Mouse (Mus musculus): ENCODE measurements at regions not wholly inside any gene's neighbourhood (a gene's known extent, or its start where the extent isn't known, plus 50 kb on each side); places are given as distances from the start of the nearest gene placed in this dataset.
A peak's percentile ranks its signal among the peaks of the same experiment; 100 is the strongest.

DNA sequence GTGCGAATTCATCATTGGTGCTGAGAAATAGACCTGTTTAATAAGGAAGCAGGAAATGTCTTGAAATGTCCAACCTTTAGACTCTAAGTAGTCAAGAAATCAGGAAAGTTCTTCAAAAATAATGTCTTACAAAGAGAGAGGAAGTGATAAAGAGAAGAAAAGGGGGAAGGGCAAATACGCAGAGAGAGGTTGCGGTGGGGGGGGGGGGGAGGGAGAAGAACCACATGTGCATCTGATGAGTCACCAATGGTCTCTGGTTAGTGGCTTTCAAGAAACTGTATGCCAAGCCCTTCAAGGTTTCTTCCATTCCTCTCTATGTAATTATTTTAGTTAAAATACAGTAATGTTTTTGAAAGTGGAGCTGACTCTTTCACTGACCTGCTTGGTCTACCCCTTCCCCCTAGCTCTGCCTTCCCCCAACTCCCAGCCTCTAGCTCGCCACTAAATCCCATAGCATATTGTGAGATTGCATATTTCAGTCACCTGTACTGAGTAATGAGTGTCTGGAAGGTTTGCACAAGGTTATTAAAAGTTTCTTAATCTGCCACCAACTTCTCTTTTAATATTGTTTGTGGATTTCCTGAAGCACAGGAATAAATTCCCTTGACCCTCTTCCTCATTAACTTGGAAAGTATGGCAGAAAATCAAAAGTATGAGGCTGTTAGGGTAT lies 70.8 kb upstream of the Tle4 start:
- DNase-seq: no peak

DNA sequence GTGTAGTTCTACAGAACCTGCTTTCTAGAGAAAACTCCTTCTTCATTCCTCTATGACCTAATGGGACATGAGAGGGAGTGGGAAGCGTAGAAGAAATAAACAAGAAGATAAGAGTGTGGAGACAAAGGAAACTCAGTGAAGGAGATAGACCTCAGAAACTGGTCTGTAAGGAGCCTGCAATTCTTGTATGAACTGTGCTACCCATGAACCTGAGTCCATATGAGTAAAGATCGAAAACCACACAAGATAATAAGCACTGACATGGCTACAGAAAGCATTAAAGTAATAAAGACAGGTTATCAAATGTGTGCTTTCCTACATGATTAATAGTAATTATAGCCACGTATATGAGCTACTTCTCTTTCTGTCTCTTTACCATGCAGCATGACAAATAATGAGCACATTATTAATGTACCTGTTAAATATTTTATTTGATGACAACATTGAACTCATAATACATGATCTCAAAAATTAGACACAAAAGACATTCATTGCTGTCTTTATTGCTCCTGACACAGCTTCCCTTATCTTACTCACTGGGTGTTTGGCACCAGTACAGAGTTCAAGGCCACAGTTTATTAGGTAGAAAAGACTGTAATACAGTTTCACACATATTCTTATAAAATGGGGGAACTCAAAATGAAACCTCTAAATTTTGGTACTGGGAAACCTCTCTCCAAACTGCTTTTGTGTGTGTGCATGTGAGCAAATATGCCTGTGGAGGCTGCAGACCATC lies 67.0 kb upstream of the Tle4 start:
- no peak for DNase-seq

DNA sequence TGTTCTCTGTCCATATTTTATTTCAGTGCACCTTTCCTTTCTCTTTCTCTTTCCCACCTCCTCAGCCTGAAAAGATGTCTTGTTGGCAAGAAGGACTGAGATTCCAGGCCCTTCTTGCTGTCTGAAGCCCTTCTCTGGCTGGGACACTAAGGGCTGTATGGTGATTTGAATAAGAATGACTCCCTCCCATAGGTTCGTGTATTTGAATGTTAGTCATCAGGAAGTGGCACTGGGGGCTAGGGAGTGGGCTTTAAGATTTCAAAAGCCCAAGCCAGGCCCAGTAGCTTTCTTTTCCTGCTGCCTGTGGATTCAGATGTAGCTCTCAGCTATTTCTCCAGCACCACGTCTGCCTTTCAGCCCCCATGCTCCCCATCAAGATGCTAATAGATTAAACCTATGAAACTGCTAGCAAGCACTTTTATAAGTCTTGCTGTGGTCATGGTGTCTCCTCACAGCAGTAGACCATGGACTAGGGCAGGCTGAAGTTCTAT lies 66.3 kb upstream of the Tle4 start:
- no peak for DNase-seq

DNA sequence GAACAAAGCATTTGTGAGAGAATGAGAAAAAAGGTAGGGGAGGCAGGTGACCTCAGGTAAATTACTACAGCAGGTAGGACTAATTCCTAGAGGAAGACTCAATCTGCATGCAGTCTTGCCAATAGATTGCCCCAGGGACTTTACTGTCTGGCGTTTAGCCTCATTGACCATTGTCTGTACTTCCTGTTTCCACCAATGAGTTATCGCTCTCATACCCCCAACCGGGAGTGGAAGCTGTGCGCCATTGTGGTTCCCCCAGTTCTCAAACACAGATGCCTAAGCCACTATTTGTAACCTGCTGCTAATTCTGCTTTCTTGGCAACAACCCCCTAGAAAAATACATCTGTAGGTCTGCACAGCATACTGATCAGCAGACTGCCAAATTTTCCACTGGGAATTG lies 65.5 kb upstream of the Tle4 start:
- DNase-seq: no peak

DNA sequence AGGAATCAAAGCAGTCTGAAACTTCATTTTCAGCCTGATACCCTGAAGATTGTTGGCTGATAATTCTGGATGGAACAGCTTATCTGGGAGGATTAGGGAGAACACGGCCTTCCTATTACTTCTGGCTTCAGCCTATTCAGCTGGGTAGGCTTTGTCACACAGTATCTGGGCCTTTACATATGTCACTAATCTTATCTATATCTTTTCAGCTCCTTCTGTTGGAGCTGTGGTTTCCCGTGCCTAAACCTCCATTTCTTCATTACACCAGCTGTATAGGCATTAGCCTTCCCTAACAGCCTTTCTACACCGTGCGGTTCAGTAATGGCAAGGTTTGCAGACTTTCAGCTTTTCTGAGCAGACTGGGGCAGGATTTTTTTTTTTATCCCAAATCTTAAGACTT lies 61.9 kb upstream of the Tle4 start:
- DNase-seq: no peak

DNA sequence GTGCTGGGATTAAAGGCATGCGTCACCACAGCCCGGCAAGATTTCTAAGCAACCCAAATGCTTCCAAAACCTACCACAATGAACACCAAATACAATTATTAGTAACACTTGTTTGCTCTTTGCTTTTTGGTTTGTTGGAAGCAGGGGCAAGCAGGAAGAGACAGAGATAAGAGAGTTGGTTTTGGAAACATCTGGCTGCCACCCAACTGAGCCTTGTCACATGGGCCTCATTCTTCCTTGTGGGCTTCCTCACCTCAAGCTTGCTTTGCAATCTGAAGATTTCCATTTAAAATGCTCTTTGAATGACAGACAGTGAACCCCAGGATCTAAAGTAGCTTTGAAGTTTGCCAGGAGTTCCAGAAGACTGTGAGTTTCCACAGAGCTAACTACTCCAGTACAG lies 60.6 kb upstream of the Tle4 start:
- DNase-seq: no peak

DNA sequence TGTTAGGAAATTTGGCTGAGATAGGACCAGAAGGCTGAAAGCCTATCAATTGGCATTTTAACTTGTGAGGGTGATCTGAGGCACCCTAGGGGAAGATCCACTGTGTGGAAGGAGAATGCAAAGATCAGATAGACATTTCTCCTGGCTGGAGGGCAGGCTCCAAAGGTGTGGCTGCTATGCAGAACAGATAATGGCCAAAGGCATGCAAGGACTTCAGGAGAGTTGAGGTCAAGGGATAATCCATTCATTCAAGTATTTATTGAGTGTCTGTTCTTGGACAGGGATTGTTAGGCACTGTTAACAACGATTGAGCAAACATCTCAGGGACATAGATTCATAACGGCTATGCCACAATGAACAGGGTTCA lies 58.2 kb upstream of the Tle4 start:
- peak; percentile 27 for DNase-seq

DNA sequence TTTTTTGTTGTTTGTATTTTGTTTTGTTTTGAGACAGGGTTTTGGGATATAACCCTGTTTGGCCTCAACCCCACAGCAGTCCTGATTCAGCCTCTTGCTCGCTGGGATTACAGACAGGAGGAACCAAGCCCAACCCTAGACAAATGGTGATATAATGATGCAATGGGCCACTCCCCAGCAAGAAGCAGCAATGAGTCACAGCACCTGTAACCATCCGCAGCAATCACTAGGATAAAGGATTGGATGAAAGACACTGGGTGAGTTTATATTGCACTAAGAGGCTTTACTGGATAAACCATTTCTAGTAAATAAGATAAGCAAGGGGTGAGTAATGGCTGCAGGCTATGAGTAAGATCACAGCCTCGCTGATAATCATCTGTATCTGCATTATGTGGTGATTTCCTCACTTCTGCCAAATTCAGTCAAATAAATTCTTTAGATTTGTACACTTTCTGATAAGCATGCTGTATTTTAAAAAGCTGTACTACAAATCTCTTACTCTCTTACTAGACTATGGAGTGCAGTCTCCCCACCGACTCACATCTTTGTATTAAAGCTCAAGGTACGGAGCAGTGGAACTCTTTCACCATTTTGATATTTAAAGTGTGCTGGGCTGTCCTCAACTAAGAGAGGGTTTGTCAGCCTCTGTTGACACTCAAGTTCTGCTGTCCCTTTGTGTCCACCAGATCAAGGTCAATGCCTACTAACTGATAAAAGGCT lies 57.6 kb upstream of the Tle4 start:
- DNase-seq: peak; percentile 26

Measured in adrenal gland, adult 2 months (tissue).